Mouse (Mus musculus) spleen, adult 2 months (tissue): ENCODE data around the gene Unc119. TPM values are rescaled to one million over a fixed set of nuclear protein-coding genes. Genes with fewer than 3 reads are reported as not detected.
A peak's percentile ranks its signal among the peaks of the same experiment; 100 is the strongest.

Experiments used
- DNase-seq, 2 experiments: peaks; one replicate each; pipeline versions ENCODE4 v3.0.0 to v3.0.0-alpha.2; 2012 to 2021; ENCODE audit warnings: low spot score in 2 of 2, low read depth in 1 of 2
- H3K27ac ChIP-seq: fragments of 200-500 bp; 2 replicates; pipeline ENCODE4 v1.5.1; 2012; ENCODE audit warnings: low read length, inconsistent platforms; ENCODE audit not compliant: insufficient read depth
- H3K27me3 ChIP-seq: fragments of 200-500 bp; 2 replicates; pipeline ENCODE4 v1.6.1; 2012; ENCODE audit warnings: mild to moderate bottlenecking, moderate library complexity, low read length, inconsistent platforms; ENCODE audit not compliant: control insufficient read depth, insufficient read depth
- H3K36me3 ChIP-seq: fragments of 200-500 bp; 2 replicates; pipeline ENCODE4 v1.6.1; 2012; ENCODE audit warnings: mild to moderate bottlenecking, low read length, inconsistent platforms; ENCODE audit not compliant: control insufficient read depth, insufficient read depth
- H3K4me1 ChIP-seq: fragments of 200-500 bp; 2 replicates; pipeline ENCODE4 v1.6.1; 2011; ENCODE audit warnings: inconsistent platforms; ENCODE audit not compliant: control insufficient read depth, insufficient read depth, insufficient read length
- H3K4me3 ChIP-seq: fragments of 200-500 bp; 2 replicates; pipeline ENCODE4 v1.5.1; 2011; ENCODE audit warnings: mild to moderate bottlenecking, inconsistent platforms; ENCODE audit not compliant: insufficient read depth, insufficient read length; ENCODE audit errors: extremely low read depth
- CTCF ChIP-seq: fragments of 200-500 bp; IDR thresholded peaks from 2 replicates; pipeline ENCODE4 v1.5.1; 2011; ENCODE audit warnings: mild to moderate bottlenecking, inconsistent platforms; ENCODE audit not compliant: insufficient read depth, insufficient read length, insufficient replicate concordance; ENCODE audit errors: extremely low read depth
- POLR2A ChIP-seq: fragments of 200-500 bp; IDR thresholded peaks from 2 replicates; pipeline ENCODE4 v1.6.1; 2011; ENCODE audit warnings: low read depth, low read length, inconsistent platforms
- WGBS: fragments of 180-500 bp; shearing (Covaris S2); methylation state at CpG from one replicate; pipeline ENCODE4 v1.1.7; 2018; 5-methylcytosine and 5-hydroxymethylcytosine counted together
- polyA plus RNA-seq: library from polyadenylated mRNA; depleted of rRNA; stranded (reverse); fragments of >200 nt; gene quantifications from 2 replicates; pipeline ENCODE4 v1.2.3, GENCODE M21; 2012

Unc119 gene
- polyA plus RNA-seq, 1 experiment, result 66.6 TPM

DNA sequence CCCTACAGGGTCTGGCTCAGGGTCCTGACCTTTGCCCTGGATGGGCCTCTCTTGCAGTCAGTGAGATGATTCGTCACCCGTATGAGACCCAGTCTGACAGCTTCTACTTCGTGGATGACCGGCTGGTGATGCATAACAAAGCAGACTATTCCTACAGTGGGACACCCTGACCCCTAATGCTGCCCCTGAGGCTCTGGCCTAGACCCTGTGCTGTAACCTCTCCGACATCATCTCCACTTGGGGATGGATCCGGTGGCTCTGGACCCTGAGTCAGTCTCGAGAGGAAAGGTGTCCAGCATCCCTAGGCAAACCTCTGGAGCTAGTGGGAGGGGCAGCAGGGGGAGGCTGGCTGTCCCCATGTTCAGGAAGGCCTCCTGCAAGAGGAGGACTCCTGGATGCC is 5.2 kb downstream of the Unc119 start:
- no peak for TF ChIP-seq CTCF
- Histone ChIP-seq H3K27me3 (no peaks in the 10 kb centered on the region), H3K27ac (peak overlapping the region; percentile 75), H3K4me1 (peaks cover 57% of the 10 kb centered on the region), H3K36me3 (no peaks in the 10 kb centered on the region), H3K4me3 (no peak overlapping the region)
- DNase-seq, result no peak
- 85% methylated on average over 7 of the region's 7 CpGs for WGBS

DNA sequence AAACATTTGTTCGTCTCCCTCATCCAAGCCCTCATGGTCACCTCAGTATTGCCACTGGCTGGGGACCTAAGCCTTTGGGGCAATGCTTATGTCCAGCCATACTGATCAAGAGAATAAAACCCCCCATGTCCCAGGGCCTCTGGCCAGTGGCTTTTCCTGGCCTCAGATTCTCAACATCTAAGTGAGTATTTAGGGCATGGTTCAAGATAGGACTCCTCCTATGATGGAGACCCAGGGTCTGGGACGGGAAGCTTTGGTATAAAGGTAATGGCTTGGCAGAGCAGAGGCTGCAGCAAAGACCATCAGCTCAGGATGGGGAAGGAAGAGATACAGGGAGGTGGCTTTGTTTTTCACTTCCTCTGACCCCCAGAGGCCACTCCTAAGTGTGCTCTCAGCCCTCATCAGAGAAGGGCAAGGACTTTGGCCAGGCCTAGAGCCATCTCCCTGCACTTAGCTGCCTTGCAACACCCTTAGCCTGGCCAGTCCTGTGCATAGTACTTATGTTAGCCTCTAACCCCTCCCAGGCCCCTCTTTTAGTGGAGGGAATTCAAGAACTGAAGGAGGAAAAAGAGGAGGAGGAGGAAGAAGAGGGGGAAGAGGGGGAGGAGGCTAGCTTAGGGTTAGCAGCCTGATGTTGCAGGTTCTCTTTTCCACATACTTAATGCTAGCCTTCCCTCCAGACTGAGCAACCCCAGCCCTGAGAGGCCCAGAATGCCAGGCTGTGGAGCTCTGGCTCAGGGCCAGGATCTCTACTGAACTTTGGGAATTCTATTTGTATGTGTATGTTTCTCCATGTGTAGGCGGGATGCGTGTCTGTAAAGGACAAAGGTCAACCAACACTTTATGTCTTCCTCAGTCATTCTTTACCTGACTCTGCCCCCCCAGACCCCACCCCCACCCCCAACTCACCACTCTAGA is 6.4 kb downstream of the Unc119 start:
- Histone ChIP-seq H3K4me1 (peaks cover 49% of the 10 kb centered on the region), H3K4me3 (no peak overlapping the region), H3K27ac (peak overlapping the region; percentile 75), H3K27me3 (no peaks in the 10 kb centered on the region), H3K36me3 (no peaks in the 10 kb centered on the region)
- no peak for DNase-seq
- TF ChIP-seq POLR2A (no peak), CTCF (no peak)
- 72% methylated on average over 4 of the region's 4 CpGs for WGBS

DNA sequence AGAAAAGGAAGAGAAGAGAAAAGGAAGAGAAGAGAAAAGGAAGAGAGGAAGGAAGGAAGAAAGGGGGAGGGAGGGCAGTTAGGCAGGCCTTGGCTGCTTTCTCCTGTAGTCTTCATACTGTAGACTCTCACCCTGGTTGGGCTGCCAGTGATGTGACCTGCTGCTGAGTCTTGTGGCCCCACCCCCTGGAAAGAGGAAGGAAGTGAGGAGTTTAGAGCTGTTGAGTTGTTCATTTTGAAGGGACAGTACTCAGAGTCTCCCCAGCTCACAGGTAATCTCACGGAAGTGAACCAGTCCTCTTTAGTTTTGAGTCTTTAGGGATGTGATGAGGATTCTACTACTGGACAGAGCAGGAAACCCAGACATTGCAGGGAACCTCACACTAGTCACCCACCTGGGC is 9.8 kb downstream of the Unc119 start:
- 20% methylated on average over 1 of the region's 1 CpGs for WGBS
- no peak for TF ChIP-seq POLR2A
- no peak for TF ChIP-seq CTCF
- H3K27me3 ChIP-seq, result no peaks in the 10 kb centered on the region
- peaks cover 25% of the 10 kb centered on the region; the same call in 1 of the 2 replicates for H3K4me1 ChIP-seq
- no peaks in the 10 kb centered on the region for H3K36me3 ChIP-seq
- H3K27ac ChIP-seq, result peak overlapping the region; percentile 77
- DNase-seq, result peak in 1 of 2 experiments; percentile 71
- no peak overlapping the region for H3K4me3 ChIP-seq

DNA sequence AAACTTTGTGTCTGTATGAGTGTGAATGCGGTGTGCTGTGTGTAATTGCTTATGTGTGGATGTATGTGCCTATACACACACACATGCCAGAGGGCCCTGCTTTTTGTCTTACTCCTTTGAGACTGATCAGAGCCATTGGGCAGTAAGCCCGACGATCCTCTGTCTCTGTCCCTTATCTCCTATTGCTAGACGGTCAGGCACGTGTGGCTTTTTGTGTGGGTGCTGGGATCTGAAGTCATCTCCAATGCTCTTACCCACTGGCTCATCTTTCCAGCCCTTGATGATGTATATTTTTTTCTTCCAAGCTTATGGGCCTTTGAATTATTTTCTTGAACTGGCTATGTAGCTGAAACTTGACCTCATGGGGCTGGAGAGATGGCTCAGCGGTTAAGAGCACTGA is 11.6 kb downstream of the Unc119 start:
- DNase-seq, result no peak
- no peak overlapping the region for H3K27ac ChIP-seq
- no peak for TF ChIP-seq POLR2A
- no peak for TF ChIP-seq CTCF
- 85% methylated on average over 6 of the region's 6 CpGs for WGBS
- no peaks in the 10 kb centered on the region for H3K27me3 ChIP-seq
- no peak overlapping the region for H3K4me3 ChIP-seq
- no peaks in the 10 kb centered on the region for H3K36me3 ChIP-seq
- H3K4me1 ChIP-seq, result peaks cover 13% of the 10 kb centered on the region; the same call in 1 of the 2 replicates

DNA sequence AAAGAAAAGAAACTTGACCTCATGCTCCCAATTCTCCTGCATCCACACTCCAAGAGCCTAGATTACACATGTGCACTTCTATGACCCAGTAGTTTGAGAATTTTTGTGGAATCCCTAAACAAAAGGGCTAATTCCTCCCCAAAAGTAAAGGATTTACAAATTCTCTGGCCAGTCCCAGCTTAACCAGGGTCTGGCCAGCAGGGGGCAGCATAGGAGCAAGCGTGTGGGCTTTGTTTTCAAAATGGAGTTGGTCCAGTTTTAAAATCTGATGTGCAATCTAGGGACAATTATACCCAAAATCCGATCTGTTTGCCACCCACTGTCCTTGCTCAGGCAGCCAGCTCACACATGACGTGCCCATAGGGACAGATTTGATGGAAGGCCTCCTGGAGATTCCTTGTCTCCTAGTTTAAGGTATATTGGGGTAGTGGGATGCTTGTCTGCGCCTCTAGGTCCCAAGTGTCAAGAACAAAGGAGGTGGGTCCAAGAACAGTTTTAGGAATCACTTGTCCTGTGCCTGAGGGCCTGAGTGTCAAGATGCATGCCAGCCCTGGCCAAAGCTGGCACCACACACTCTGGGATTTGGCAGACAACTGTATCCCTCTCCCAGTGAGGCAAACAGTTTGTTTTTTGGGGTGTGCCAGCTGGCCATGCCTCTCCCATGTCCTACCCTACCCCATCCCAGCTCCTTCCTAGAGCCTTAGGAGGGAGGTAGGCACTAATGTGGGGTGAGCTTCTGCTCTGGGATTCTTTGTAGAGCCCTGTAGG is 12.4 kb downstream of the Unc119 start:
- Histone ChIP-seq H3K4me3 (no peak overlapping the region), H3K27ac (no peak overlapping the region), H3K36me3 (no peaks in the 10 kb centered on the region), H3K27me3 (no peaks in the 10 kb centered on the region), H3K4me1 (peaks cover 12% of the 10 kb centered on the region; the same call in 1 of the 2 replicates)
- WGBS, result 41% methylated on average over 4 of the region's 4 CpGs
- DNase-seq, result peak; percentile 36 to 67
- peak; percentile 79; the same call in 1 of the 2 replicates for TF ChIP-seq CTCF
- TF ChIP-seq POLR2A, result no peak

DNA sequence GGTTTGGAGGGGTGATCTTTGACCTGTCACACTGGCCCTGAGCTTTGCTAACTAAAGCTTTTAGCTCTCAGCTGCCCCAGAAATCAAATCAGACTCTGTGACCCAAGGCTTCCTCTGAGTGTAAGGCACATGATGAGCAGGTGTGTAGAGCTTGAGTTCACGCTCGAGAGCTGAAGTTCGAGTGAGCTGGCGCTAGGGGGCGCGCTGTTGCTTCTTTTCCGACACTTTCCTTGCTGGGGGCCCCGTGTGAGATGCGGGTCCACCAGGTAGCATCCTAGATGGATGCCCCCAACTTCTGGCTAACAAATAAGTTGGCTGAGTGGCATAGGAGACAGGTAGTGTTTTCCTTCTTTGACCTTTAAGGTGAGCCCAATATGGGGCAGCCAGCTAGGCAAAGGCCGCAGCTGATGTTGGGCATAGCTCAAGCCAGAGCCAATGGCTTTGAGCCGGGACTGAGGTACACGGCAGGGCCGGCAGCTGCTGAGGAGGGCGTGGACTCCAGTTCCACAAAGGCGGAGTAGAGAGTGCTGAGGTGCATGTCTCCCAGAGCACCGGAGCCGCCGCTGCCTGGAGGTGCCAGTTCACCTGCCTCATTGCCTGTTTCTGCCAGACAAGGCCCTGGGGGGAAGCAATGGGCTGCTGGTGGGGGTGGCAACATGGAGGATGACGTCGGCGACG is 15.2 kb downstream of the Unc119 start:
- Histone ChIP-seq H3K4me1 (peaks cover 2% of the 10 kb centered on the region; the same call in 1 of the 2 replicates), H3K4me3 (no peak overlapping the region), H3K36me3 (no peaks in the 10 kb centered on the region), H3K27me3 (no peaks in the 10 kb centered on the region), H3K27ac (no peak overlapping the region)
- TF ChIP-seq POLR2A (no peak), CTCF (peak; percentile 36; the same call in 1 of the 2 replicates)
- WGBS, result 51% methylated on average over 22 of the region's 22 CpGs
- DNase-seq, result no peak
